Mouse (Mus musculus): ENCODE results near the gene Tmem28.

DNA sequence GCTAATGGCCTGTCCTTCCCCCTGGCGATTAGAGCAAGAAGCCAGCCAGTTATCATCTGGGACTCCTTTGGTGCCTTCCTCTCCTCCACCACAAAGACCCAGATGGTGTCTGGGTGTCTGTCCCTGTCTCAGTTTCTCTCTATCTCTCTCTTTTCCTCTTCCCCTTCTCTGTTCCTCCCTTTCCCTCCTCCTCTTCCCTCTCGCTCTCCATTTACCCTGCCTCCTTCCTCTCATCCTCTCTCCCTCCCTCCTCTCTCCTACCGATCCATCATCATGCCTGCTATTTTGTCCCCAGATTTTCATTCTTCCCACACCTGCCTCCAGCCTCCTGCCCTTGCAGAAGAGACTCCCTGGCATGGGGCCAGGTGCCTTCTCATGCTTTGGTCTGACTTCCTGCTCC lies 33.0 kb downstream of the Tmem28 start:
- TF ChIP-seq CTCF (IDR thresholded peaks at IDR 0.05; ENCODE audit: low read depth) (no peak), EP300 (IDR thresholded peaks at IDR 0.05; ENCODE audit: low read depth) (no peak)
